Mouse (Mus musculus) stomach, postnatal 0 days (tissue): ENCODE data around the gene Hmgn2.

Source experiments
- CTCF ChIP-seq: IDR thresholded peaks from 2 replicates; pipeline ENCODE4 v1.5.1; 2016; ENCODE audit warnings: antibody characterized with exemption, low read depth, mild to moderate bottlenecking, moderate library complexity
- EP300 ChIP-seq: optimal IDR thresholded peaks from 2 replicates; pipeline ENCODE3; 2016; ENCODE audit warnings: antibody characterized with exemption

- TF ChIP-seq CTCF (no peak), EP300 (no peak)
Measured at GRCm38 (mm10) chr4:133978021-133978711, 9.7 kb upstream of the Hmgn2 start.
